10 mouse cellular contexts compared by ENCODE assay signal in genomic region chr5:117504431-117504830, GRCm38 (mm10).
DNase-seq lines count a peak whose midpoint lies in the region; ATAC-seq and TF ChIP-seq lines count a peak whose summit lies in the region.
"Had no signal": no experiment of that assay in that cellular context is flagged by ENCODE, and none has a peak within 500 bp of the region (broad histone marks: within the 10 kb centered on the region; RNA-seq: fewer than 3 reads in every experiment).

No protein-coding gene starts in this region.

- H3K4me2 ChIP-seq in intestine, postnatal 0 days (replicated peaks; ENCODE audit: low read depth): no peak overlapping the region
- no peak overlapping the region for H3K4me2 ChIP-seq in intestine, embryonic 16.5 days (ENCODE audit: low read depth, low read length)
- no peak overlapping the region for H3K4me2 ChIP-seq in midbrain, postnatal 0 days (ENCODE audit: low read depth, low read length, poor library complexity, severe bottlenecking)
- H3K4me2 ChIP-seq: forebrain, embryonic 15.5 days; hindbrain, embryonic 15.5 days had no signal

- no peak overlapping the region for H3K9ac ChIP-seq in intestine, postnatal 0 days (ENCODE audit: low read depth, low read length)
- no peak overlapping the region for H3K9ac ChIP-seq in intestine, embryonic 16.5 days (ENCODE audit: low read depth, low read length)
- no peak overlapping the region for H3K9ac ChIP-seq in midbrain, postnatal 0 days (replicated peaks; ENCODE audit: low read length, poor library complexity, severe bottlenecking)
- H3K9ac ChIP-seq: forebrain, embryonic 15.5 days; hindbrain, embryonic 15.5 days had no signal

- no peak overlapping the region for H3K4me3 ChIP-seq in intestine, postnatal 0 days (ENCODE audit: low read depth, low read length)
- H3K4me3 ChIP-seq in intestine, embryonic 16.5 days (ENCODE audit: low read length): no peak overlapping the region
- no peak overlapping the region for H3K4me3 ChIP-seq in midbrain, postnatal 0 days (ENCODE audit: low read depth, low read length)
- H3K4me3 ChIP-seq in midbrain, embryonic 10.5 days: no peak overlapping the region
- H3K4me3 ChIP-seq: forebrain, embryonic 15.5 days; hindbrain, embryonic 15.5 days had no signal

- no peaks in the 10 kb centered on the region; the same call in 1 of the 2 replicates for H3K4me1 ChIP-seq in intestine, postnatal 0 days (replicated peaks; ENCODE audit: control insufficient read depth, insufficient read depth, low read length)
- H3K4me1 ChIP-seq in intestine, embryonic 16.5 days (ENCODE audit: control insufficient read depth, insufficient read depth, low read length): peaks cover 3% of the 10 kb centered on the region; the same call in 1 of the 2 replicates
- H3K4me1 ChIP-seq in midbrain, postnatal 0 days (ENCODE audit: insufficient read depth, low read length): no peaks in the 10 kb centered on the region
- peaks cover 1% of the 10 kb centered on the region; the same call in 1 of the 2 replicates for H3K4me1 ChIP-seq in midbrain, embryonic 10.5 days
- H3K4me1 ChIP-seq: forebrain, embryonic 15.5 days; hindbrain, embryonic 15.5 days had no signal

- no peaks in the 10 kb centered on the region for H3K9me3 ChIP-seq in intestine, postnatal 0 days (ENCODE audit: control insufficient read depth)
- 0 out of 2 replicates have a peak, but pooled peaks cover 3% of the 10 kb centered on the region for H3K9me3 ChIP-seq in intestine, embryonic 16.5 days (ENCODE audit: control insufficient read depth, low read length)
- no peaks in the 10 kb centered on the region for H3K9me3 ChIP-seq in midbrain, postnatal 0 days (ENCODE audit: low read length)
- H3K9me3 ChIP-seq in midbrain, embryonic 10.5 days (replicated peaks): no peaks in the 10 kb centered on the region
- H3K9me3 ChIP-seq: forebrain, embryonic 15.5 days; hindbrain, embryonic 15.5 days had no signal

- no peak overlapping the region for H3K27ac ChIP-seq in intestine, postnatal 0 days (ENCODE audit: low read depth, low read length)
- no peak overlapping the region for H3K27ac ChIP-seq in intestine, embryonic 16.5 days (ENCODE audit: low read length)
- H3K27ac ChIP-seq in midbrain, postnatal 0 days (ENCODE audit: low read depth, low read length): no peak overlapping the region
- no peak overlapping the region for H3K27ac ChIP-seq in midbrain, embryonic 10.5 days (replicated peaks)
- H3K27ac ChIP-seq: forebrain, embryonic 15.5 days; hindbrain, embryonic 15.5 days had no signal

- no peaks in the 10 kb centered on the region for H3K27me3 ChIP-seq in intestine, postnatal 0 days (replicated peaks; ENCODE audit: control insufficient read depth, insufficient read depth, low read length)
- H3K27me3 ChIP-seq in intestine, embryonic 16.5 days (replicated peaks; ENCODE audit: control insufficient read depth, insufficient read depth, low read length): no peaks in the 10 kb centered on the region
- no peaks in the 10 kb centered on the region for H3K27me3 ChIP-seq in midbrain, postnatal 0 days (ENCODE audit: insufficient read depth, low read length)
- H3K27me3 ChIP-seq in midbrain, embryonic 10.5 days (ENCODE audit: low read depth, poor library complexity, severe bottlenecking): no peaks in the 10 kb centered on the region
- H3K27me3 ChIP-seq: forebrain, embryonic 15.5 days; hindbrain, embryonic 15.5 days had no signal

- whole genome bisulfite sequencing in intestine, postnatal 0 days: 88% methylated on average over 5 of the region's 5 CpGs
- 81% methylated on average over 5 of the region's 5 CpGs for WGBS in intestine, embryonic 16.5 days
- WGBS in midbrain, postnatal 0 days: 89% methylated on average over 5 of the region's 5 CpGs
- 93% methylated on average over 5 of the region's 5 CpGs for WGBS in midbrain, embryonic 10.5 days

- TF ChIP-seq CTCF in intestine, postnatal 0 days (IDR thresholded peaks at IDR 0.05; ENCODE audit: low read depth): peak; percentile 58
- TF ChIP-seq CTCF in midbrain, postnatal 0 days (IDR thresholded peaks at IDR 0.05): peak; percentile 76

- H3K36me3 ChIP-seq in intestine, postnatal 0 days (ENCODE audit: control insufficient read depth, insufficient read depth): no peaks in the 10 kb centered on the region
- no peaks in the 10 kb centered on the region for H3K36me3 ChIP-seq in intestine, embryonic 16.5 days (ENCODE audit: control insufficient read depth, insufficient read depth, low read length)
- peaks cover 2% of the 10 kb centered on the region; the same call in 1 of the 2 replicates for H3K36me3 ChIP-seq in midbrain, postnatal 0 days (ENCODE audit: insufficient read depth, low read length)
- no peaks in the 10 kb centered on the region for H3K36me3 ChIP-seq in midbrain, embryonic 10.5 days
- H3K36me3 ChIP-seq: forebrain, embryonic 15.5 days had no signal

- DNase-seq in CD4-positive, CD25-positive, alpha-beta regulatory T cell, adult 2 months (ENCODE audit: low read depth, low spot score): peak; percentile 63
- peak; percentile 22 for DNase-seq in midbrain, postnatal 0 days (ENCODE audit: low spot score)
- DNase-seq in midbrain, embryonic 10.5 days (ENCODE audit: low spot score): no peak
- no peak for DNase-seq in testis, postnatal 14 days (ENCODE audit: low spot score)
- no peak for DNase-seq in urinary bladder, adult 18-20 months (ENCODE audit: low spot score in 2 of 2)

- ATAC-seq in CD4-positive, CD25-positive, alpha-beta regulatory T cell, adult 4 months: no peak
- no peak for ATAC-seq in intestine, postnatal 0 days
- no peak for ATAC-seq in intestine, embryonic 16.5 days
- no peak for ATAC-seq in midbrain, postnatal 0 days (ENCODE audit: low FRiP score)
- ATAC-seq: forebrain, embryonic 15.5 days had no signal

Comparison
In these comparisons a context has a peak if more than half of its experiments do, and no peak if none do; other contexts are left out.
1. DNase-seq: peak in CD4-positive, CD25-positive, alpha-beta regulatory T cell, adult 2 months (single experiment) and midbrain, postnatal 0 days (single experiment); none in midbrain, embryonic 10.5 days (single experiment), testis, postnatal 14 days (single experiment) and urinary bladder, adult 18-20 months (0 of 2).